Mouse (Mus musculus) spleen, adult 2 months (tissue): Measurements from ENCODE around the gene Plch2.

Source experiments
- CTCF ChIP-seq: fragments of 200-500 bp; IDR thresholded peaks from 2 replicates; pipeline ENCODE4 v1.5.1; 2011; ENCODE audit warnings: mild to moderate bottlenecking, inconsistent platforms; ENCODE audit not compliant: insufficient read depth, insufficient read length, insufficient replicate concordance; ENCODE audit errors: extremely low read depth
- POLR2A ChIP-seq: fragments of 200-500 bp; IDR thresholded peaks from 2 replicates; pipeline ENCODE4 v1.6.1; 2011; ENCODE audit warnings: low read depth, low read length, inconsistent platforms

DNA sequence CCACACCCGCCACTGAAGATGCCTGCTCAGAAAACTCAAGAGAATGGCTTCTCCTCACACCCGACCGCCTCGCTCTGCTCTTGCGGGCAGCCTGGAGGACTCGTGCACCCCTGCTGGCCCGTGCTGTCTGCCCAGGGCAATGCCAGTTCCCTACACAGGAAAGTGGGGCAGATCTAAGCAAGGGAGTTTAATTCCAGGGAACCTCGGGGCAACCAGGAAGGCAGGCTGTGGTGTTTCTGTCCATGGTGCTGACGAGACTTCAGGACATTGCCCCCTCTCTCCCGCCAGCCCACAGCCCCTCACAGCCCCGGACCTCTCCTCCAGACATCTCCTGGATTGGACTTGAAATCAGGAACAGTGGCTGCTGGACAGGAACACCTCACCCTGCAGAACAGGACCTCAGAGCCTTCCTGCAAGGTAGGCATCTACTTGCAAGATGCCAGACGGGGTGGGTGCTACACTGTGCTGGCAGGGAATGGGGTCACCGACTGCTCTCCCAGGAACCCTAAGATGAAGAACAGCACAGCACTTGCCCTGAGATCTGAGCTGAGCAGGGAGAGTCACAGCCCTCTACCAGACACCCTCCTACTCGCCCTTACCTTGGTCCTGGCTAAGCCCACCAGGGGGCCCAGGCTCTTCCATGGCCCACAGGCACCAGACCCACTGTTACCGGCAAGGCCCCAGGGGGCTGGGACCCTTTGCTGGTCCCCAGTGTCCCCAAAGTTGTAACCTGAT lies 37.8 kb downstream of the Plch2 start:
- TF ChIP-seq CTCF (no peak), POLR2A (no peak)
